Mouse (Mus musculus) cerebellum, adult 2 months (tissue): ENCODE results near the gene Gas7.

Experiments used
- CTCF ChIP-seq: fragments of 200-500 bp; IDR thresholded peaks from 2 replicates; pipeline ENCODE4 v1.5.1; 2011; ENCODE audit warnings: low read depth, mild to moderate bottlenecking, control low read depth, low read length, moderate library complexity, borderline replicate concordance; ENCODE audit not compliant: insufficient read depth
- POLR2A ChIP-seq: fragments of 200-500 bp; IDR thresholded peaks from 2 replicates; pipeline ENCODE4 v1.6.1; 2011; ENCODE audit warnings: low read length, control low read depth, borderline replicate concordance; ENCODE audit not compliant: insufficient read depth

- TF ChIP-seq CTCF (no peak), POLR2A (no peak)
Observed at GRCm38 (mm10) chr11:67489647-67490175, 34.5 kb downstream of the Gas7 start.
